Mouse (Mus musculus) cortical plate, adult 2 months (tissue): ENCODE data around the gene Zfp568.

ENCODE experiments used
- CTCF ChIP-seq: fragments of 200-500 bp; IDR thresholded peaks from 2 replicates; pipeline ENCODE4 v1.5.1; 2011; ENCODE audit warnings: mild to moderate bottlenecking, control low read depth, low read length; ENCODE audit not compliant: insufficient read depth; ENCODE audit errors: extremely low read depth
- POLR2A ChIP-seq: fragments of 200-500 bp; IDR thresholded peaks from 2 replicates; pipeline ENCODE4 v1.6.1; 2011; ENCODE audit warnings: mild to moderate bottlenecking, low read length, control low read depth; ENCODE audit not compliant: insufficient read depth; ENCODE audit errors: extremely low read depth

- TF ChIP-seq POLR2A = peak; percentile 66
- TF ChIP-seq CTCF = no peak
These were observed at the start of gene Zfp568 for GRCm38 (mm10) chr7:29983690-29984380.
